Mouse (Mus musculus): ENCODE results near the gene Psmb6. TPM values are rescaled to one million over a fixed set of nuclear protein-coding genes. Genes with fewer than 3 reads are reported as not detected.

Psmb6 gene
- polyA plus RNA-seq, 1 experiment from 2014 or later: 614 TPM

DNA sequence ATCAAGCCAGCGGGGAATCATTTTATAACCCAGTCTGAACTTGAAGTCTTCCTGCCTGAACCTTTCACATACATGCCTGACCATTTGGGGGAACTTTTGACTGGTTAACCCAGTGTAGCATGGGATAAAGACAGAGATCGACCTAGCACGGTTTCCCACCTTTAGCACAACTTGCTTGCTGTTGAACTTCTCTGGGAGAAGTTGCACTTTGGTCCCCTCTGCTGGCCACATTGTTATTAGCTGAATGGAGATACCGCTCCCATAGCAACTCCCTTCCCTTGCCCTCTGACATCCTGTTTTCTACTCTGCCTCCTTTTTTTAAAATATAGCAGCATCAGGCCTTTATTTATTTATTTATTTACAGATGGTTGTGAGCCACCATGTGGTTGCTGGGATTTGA is 18.8 kb upstream of the Psmb6 start:
- WGBS: 22% methylated on average over 4 of the region's 4 CpGs
- ATAC-seq (ENCODE audit: insufficient read depth, low FRiP score): no peak
- no peak overlapping the region for H3K27ac ChIP-seq (ENCODE audit: low read length)
- no peak overlapping the region for H3K4me3 ChIP-seq (replicated peaks; ENCODE audit: low read length)
- H3K27me3 ChIP-seq (ENCODE audit: control insufficient read depth, insufficient read depth, low read length): no peaks in the 10 kb centered on the region
- no peak overlapping the region for H3K9ac ChIP-seq (ENCODE audit: low read length)
- H3K9me3 ChIP-seq (replicated peaks; ENCODE audit: control insufficient read depth, low read length): no peaks in the 10 kb centered on the region
- peaks cover 4% of the 10 kb centered on the region; the same call in 1 of the 2 replicates for H3K4me1 ChIP-seq (ENCODE audit: control insufficient read depth, insufficient read depth, low read length)
- H3K36me3 ChIP-seq (ENCODE audit: control insufficient read depth, insufficient read depth, low read length): no peaks in the 10 kb centered on the region
- peak overlapping the region; percentile 26; the same call in 1 of the 2 replicates for H3K4me2 ChIP-seq (ENCODE audit: low read depth, low read length)

DNA sequence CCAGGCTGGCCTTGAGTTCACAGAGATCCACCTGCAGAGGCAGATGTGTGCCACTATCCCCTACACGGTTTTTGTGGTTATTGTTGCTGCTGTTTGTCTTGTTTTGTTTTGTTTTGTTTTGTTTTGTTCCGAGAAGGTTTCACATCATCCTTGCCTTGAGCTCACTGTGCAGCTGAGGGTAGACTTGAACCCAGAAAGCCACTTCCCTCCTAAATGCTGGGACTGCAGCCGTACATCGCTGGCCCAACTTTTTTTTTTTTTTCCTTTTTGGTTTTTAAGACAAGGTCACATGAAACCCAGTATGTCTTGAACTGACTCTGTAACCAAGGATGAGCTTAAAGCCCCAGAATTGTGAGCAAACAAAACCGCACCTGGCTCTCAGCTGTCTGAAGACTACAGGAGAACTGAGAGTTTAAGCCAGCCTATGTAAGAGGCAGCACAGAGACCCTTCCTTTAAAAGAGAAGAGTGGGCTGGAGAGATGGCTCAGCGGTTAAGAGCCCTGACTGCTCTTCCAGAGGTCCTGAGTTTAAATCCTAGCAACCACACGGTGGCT is 18.1 kb upstream of the Psmb6 start:
- Histone ChIP-seq H3K36me3 (ENCODE audit: control insufficient read depth, insufficient read depth, low read length) (no peaks in the 10 kb centered on the region), H3K9ac (ENCODE audit: low read length) (no peak overlapping the region), H3K27me3 (ENCODE audit: control insufficient read depth, insufficient read depth, low read length) (no peaks in the 10 kb centered on the region), H3K27ac (ENCODE audit: low read length) (no peak overlapping the region), H3K4me3 (replicated peaks; ENCODE audit: low read length) (no peak overlapping the region), H3K4me2 (ENCODE audit: low read depth, low read length) (no peak overlapping the region), H3K9me3 (replicated peaks; ENCODE audit: control insufficient read depth, low read length) (no peaks in the 10 kb centered on the region), H3K4me1 (ENCODE audit: control insufficient read depth, insufficient read depth, low read length) (peaks cover 4% of the 10 kb centered on the region; the same call in 1 of the 2 replicates)
- no peak for ATAC-seq (ENCODE audit: insufficient read depth, low FRiP score)
- WGBS: 73% methylated on average over 7 of the region's 7 CpGs

DNA sequence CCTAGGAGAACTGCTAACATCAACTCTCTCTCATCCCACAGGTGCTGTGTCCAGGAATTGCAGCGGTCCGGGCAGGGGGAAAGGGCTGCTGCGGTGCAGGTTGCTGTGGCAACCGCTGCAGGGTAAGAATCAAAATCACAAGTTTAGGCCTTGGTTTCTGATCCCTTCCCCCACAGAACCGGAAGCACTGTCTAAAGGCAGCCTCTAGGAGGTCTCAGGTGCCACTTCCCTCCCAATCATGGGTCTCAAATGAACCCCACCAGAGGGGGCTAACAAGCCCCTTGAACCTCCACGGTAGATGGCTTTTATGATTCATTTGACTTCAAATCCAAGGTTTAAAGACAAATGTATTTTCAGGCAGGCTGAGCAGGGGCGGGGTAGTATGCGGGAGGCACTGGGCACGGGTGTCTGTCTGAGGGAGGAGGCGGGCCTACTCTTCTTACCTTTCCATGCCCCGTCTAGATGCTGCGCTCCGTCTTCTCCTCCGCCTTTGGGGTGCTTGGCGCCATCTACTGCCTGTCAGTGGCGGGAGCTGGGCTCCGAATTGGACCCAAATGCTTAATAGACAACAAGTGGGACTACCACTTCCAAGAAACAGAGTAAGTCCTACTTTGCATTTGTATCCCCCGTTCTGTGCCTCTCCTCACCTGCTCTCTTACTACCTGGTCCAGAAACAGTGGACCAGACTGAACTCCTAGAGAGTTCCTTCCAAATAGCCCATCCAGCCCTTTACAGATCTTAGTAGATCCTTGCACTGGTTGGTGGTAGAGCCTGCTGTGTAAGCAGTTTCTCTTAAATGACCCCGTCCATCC is 15.2 kb upstream of the Psmb6 start:
- no peak for ATAC-seq (ENCODE audit: insufficient read depth, low FRiP score)
- no peak overlapping the region for H3K4me3 ChIP-seq (replicated peaks; ENCODE audit: low read length)
- H3K9ac ChIP-seq (ENCODE audit: low read length): no peak overlapping the region; the same call in 1 of the 2 replicates
- WGBS: 9% methylated on average over 19 of the region's 19 CpGs
- no peaks in the 10 kb centered on the region for H3K27me3 ChIP-seq (ENCODE audit: control insufficient read depth, insufficient read depth, low read length)
- H3K27ac ChIP-seq (ENCODE audit: low read length): no peak overlapping the region
- peak overlapping the region; percentile 35 for H3K4me2 ChIP-seq (ENCODE audit: low read depth, low read length)
- no peaks in the 10 kb centered on the region for H3K36me3 ChIP-seq (ENCODE audit: control insufficient read depth, insufficient read depth, low read length)
- H3K9me3 ChIP-seq (replicated peaks; ENCODE audit: control insufficient read depth, low read length): no peaks in the 10 kb centered on the region
- peaks cover 4% of the 10 kb centered on the region; the same call in 1 of the 2 replicates for H3K4me1 ChIP-seq (ENCODE audit: control insufficient read depth, insufficient read depth, low read length)

DNA sequence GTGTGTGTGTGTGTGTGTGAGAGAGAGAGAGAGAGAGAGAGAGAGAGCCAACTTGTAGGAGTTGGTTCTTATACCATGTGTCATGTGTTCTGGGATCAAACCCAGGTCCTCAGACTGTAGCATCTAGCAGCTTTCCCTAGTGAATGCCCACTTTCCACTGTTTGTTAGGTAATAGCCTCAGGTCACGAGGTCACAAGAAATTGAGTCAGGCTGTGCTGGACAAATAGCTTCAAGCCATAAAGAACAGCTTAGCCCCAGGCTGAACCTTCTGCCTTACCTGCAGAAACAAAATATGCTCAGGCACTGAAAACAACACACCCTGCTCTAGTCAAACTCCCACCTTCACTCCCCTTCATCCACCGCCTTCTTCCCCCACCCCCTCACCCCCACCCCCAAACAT is 13.9 kb upstream of the Psmb6 start:
- H3K4me2 ChIP-seq (ENCODE audit: low read depth, low read length): no peak overlapping the region
- H3K27ac ChIP-seq (ENCODE audit: low read length): no peak overlapping the region
- no peaks in the 10 kb centered on the region for H3K36me3 ChIP-seq (ENCODE audit: control insufficient read depth, insufficient read depth, low read length)
- no peak overlapping the region for H3K4me3 ChIP-seq (replicated peaks; ENCODE audit: low read length)
- peaks cover 4% of the 10 kb centered on the region; the same call in 1 of the 2 replicates for H3K4me1 ChIP-seq (ENCODE audit: control insufficient read depth, insufficient read depth, low read length)
- H3K27me3 ChIP-seq (ENCODE audit: control insufficient read depth, insufficient read depth, low read length): no peaks in the 10 kb centered on the region
- H3K9ac ChIP-seq (ENCODE audit: low read length): no peak overlapping the region
- ATAC-seq (ENCODE audit: insufficient read depth, low FRiP score): no peak
- H3K9me3 ChIP-seq (replicated peaks; ENCODE audit: control insufficient read depth, low read length): no peaks in the 10 kb centered on the region
- 61% methylated on average over 2 of the region's 2 CpGs for WGBS

DNA sequence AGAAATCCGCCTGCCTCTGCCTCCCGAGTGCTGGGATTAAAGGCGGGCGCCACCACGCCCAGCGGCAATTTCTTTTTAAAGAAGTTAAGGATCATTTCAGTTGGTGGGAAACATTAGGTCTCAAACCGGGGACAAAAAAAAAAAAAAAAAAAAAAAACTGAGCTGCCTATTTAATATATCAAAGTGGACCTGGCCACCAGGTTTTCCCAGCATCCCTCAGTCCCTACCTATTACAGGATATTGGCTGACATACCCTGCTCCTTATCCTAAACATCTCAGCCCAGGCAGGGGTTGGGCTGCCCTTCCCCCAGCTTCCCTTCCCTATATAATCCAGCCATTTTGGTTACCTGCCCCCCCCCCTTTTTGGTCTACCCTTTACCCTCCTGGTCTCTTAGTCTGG is 13.3 kb upstream of the Psmb6 start:
- Histone ChIP-seq H3K4me1 (ENCODE audit: control insufficient read depth, insufficient read depth, low read length) (peaks cover 4% of the 10 kb centered on the region; the same call in 1 of the 2 replicates), H3K36me3 (ENCODE audit: control insufficient read depth, insufficient read depth, low read length) (no peaks in the 10 kb centered on the region), H3K4me2 (ENCODE audit: low read depth, low read length) (no peak overlapping the region), H3K9me3 (replicated peaks; ENCODE audit: control insufficient read depth, low read length) (no peaks in the 10 kb centered on the region), H3K4me3 (replicated peaks; ENCODE audit: low read length) (no peak overlapping the region), H3K27me3 (ENCODE audit: control insufficient read depth, insufficient read depth, low read length) (no peaks in the 10 kb centered on the region), H3K27ac (ENCODE audit: low read length) (no peak overlapping the region), H3K9ac (ENCODE audit: low read length) (no peak overlapping the region)
- ATAC-seq (ENCODE audit: insufficient read depth, low FRiP score): no peak
- WGBS: 87% methylated on average over 7 of the region's 7 CpGs

DNA sequence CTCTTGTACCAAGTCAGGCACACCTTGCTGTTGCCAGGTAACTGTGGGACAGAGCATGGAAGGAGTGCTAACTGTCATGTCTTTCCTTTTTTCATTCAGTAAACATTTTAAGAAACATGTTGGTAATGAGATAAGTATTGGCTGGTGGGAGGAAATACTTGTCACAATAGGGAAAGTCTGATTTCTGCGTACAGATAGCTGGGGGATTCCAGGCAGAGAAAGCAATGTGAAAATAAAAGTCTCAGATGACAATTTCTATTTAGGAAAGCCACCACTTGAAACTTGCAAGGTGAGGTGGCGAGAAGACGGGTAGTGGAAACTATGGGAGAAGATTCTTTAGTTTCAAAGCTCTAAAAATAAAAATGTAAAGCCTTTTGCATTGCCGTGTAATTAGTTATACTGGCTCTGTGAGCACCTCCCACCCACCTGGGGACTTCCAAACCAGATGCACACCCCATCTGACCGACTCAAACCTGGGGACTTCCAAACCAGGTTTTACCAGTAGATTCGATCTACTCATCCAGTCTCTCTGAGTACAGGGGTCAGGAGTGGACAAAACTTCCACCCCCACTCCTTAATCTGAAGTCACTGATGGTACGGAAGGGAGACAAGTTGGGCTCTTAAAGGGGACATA is 12.3 kb upstream of the Psmb6 start:
- no peak overlapping the region for H3K4me3 ChIP-seq (replicated peaks; ENCODE audit: low read length)
- H3K27me3 ChIP-seq (ENCODE audit: control insufficient read depth, insufficient read depth, low read length): no peaks in the 10 kb centered on the region
- no peak overlapping the region for H3K27ac ChIP-seq (ENCODE audit: low read length)
- no peak for ATAC-seq (ENCODE audit: insufficient read depth, low FRiP score)
- H3K4me2 ChIP-seq (ENCODE audit: low read depth, low read length): no peak overlapping the region
- H3K36me3 ChIP-seq (ENCODE audit: control insufficient read depth, insufficient read depth, low read length): no peaks in the 10 kb centered on the region
- no peaks in the 10 kb centered on the region for H3K9me3 ChIP-seq (replicated peaks; ENCODE audit: control insufficient read depth, low read length)
- WGBS: 74% methylated on average over 7 of the region's 7 CpGs
- peaks cover 4% of the 10 kb centered on the region; the same call in 1 of the 2 replicates for H3K4me1 ChIP-seq (ENCODE audit: control insufficient read depth, insufficient read depth, low read length)
- no peak overlapping the region for H3K9ac ChIP-seq (ENCODE audit: low read length)

DNA sequence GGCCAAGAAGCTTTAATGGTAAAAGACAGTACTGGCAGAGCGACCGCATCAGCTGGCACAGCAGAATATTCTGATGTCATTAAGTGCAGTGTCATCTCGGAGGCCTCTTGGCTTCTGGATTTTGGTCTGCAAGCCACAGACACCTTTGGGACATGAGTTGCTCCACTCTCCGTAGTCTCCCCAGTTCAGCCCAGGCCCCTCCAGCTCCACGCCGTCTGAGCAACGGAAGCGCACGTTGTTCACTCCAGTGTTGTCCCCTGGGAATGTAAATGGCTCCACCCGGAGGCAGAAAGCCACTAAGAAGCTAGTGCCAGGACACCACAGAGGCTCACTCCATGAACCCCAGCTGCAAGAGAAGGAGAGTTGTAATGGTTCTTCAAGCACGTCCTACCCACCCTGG is 11.6 kb upstream of the Psmb6 start:
- Histone ChIP-seq H3K27ac (ENCODE audit: low read length) (no peak overlapping the region), H3K27me3 (ENCODE audit: control insufficient read depth, insufficient read depth, low read length) (no peaks in the 10 kb centered on the region), H3K9ac (ENCODE audit: low read length) (no peak overlapping the region), H3K4me2 (ENCODE audit: low read depth, low read length) (no peak overlapping the region), H3K4me3 (replicated peaks; ENCODE audit: low read length) (no peak overlapping the region), H3K9me3 (replicated peaks; ENCODE audit: control insufficient read depth, low read length) (no peaks in the 10 kb centered on the region), H3K36me3 (ENCODE audit: control insufficient read depth, insufficient read depth, low read length) (no peaks in the 10 kb centered on the region), H3K4me1 (ENCODE audit: control insufficient read depth, insufficient read depth, low read length) (peaks cover 4% of the 10 kb centered on the region; the same call in 1 of the 2 replicates)
- WGBS: 61% methylated on average over 11 of the region's 11 CpGs
- no peak for ATAC-seq (ENCODE audit: insufficient read depth, low FRiP score)

DNA sequence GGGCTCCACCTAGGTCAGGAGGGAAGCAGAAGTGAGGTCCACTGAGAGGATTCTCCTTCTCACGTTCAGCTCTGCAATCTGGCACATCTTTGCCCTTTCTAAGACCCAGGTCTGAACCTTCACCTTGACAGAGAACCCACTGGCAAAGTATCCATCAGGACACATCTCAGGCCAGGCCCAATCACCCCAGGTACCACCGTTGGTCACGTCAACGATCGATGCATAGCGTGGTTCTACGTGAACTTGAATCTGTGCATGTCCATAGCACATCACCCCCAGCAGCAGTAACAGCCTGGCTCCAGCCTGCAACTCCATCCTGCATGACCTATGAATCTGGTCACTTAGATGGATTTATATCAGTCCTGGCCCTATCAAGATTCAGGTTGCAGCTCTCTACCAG is 10.9 kb upstream of the Psmb6 start, which contains the start of gene Vmo1:
TSS of gene Vmo1 (minus strand) at position 329 of the 400 bp plus-strand sequence.
- WGBS: 84% methylated on average over 7 of the region's 7 CpGs
- no peak within 1 kb of the TSS for H3K9ac ChIP-seq (ENCODE audit: low read length)
- no peak within 1 kb of the TSS for H3K27ac ChIP-seq (ENCODE audit: low read length)
- no peak for ATAC-seq (ENCODE audit: insufficient read depth, low FRiP score)
- no peaks in the 10 kb centered on the region for H3K27me3 ChIP-seq (ENCODE audit: control insufficient read depth, insufficient read depth, low read length)
- H3K9me3 ChIP-seq (replicated peaks; ENCODE audit: control insufficient read depth, low read length): no peaks in the 10 kb centered on the region
- no peak within 1 kb of the TSS for H3K4me2 ChIP-seq (ENCODE audit: low read depth, low read length)
- peaks cover 4% of the 10 kb centered on the region; the same call in 1 of the 2 replicates for H3K4me1 ChIP-seq (ENCODE audit: control insufficient read depth, insufficient read depth, low read length)
- no peaks in the 10 kb centered on the region for H3K36me3 ChIP-seq (ENCODE audit: control insufficient read depth, insufficient read depth, low read length)
- H3K4me3 ChIP-seq (replicated peaks; ENCODE audit: low read length): no peak within 1 kb of the TSS

DNA sequence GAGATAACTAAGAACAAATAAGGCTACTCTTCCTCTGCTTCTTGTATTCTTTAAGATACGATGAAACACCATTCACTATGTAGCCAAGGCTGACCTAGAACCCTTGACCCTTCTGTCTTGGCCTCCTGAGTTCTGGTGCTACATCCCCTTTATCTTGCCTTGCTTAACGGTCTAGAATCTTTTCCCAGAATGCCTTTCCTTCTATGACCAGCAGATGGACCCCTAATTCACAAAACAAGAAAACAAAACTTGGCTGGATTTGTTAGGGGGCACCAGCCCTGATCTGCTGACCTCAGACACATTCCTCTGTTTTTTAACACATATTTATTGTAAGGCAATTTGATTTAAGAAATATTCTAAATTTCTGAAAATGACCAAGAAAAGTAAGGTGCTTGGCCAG is 8.8 kb upstream of the Psmb6 start:
- no peaks in the 10 kb centered on the region for H3K9me3 ChIP-seq (replicated peaks; ENCODE audit: control insufficient read depth, low read length)
- no peak overlapping the region for H3K4me3 ChIP-seq (replicated peaks; ENCODE audit: low read length)
- H3K4me1 ChIP-seq (ENCODE audit: control insufficient read depth, insufficient read depth, low read length): no peaks in the 10 kb centered on the region
- no peaks in the 10 kb centered on the region for H3K27me3 ChIP-seq (ENCODE audit: control insufficient read depth, insufficient read depth, low read length)
- no peak overlapping the region for H3K9ac ChIP-seq (ENCODE audit: low read length)
- H3K36me3 ChIP-seq (ENCODE audit: control insufficient read depth, insufficient read depth, low read length): no peaks in the 10 kb centered on the region
- ATAC-seq (ENCODE audit: insufficient read depth, low FRiP score): no peak
- H3K27ac ChIP-seq (ENCODE audit: low read length): no peak overlapping the region
- H3K4me2 ChIP-seq (ENCODE audit: low read depth, low read length): no peak overlapping the region
- 25% methylated on average over 2 of the region's 2 CpGs for WGBS

Data from stomach, embryonic 16.5 days (tissue).